Mouse (Mus musculus): ENCODE measurements around the gene Exoc6b.

Gene Exoc6b

DNA sequence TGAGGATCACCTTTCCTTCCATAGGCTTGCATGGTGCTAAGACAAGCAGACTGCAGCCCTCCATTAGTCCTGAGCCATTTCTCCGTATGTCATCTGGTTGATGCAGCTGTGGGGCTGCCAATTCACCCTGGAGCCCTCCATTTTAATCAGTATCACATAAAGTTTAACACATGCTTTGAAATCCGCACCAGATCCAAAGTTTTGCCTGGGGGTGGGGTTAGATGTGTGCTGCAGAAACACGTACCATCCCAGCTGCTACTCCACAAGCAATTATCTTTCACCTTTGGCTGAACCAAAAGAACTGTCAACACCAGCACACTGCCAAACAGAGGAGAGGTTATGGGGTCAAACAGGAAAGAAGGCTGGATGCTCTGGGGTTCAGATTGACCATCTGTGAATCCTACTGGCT is 92.7 kb downstream of the Exoc6b start:
- peak; percentile 15 for DNase-seq (ENCODE audit: inconsistent ontology term)

DNA sequence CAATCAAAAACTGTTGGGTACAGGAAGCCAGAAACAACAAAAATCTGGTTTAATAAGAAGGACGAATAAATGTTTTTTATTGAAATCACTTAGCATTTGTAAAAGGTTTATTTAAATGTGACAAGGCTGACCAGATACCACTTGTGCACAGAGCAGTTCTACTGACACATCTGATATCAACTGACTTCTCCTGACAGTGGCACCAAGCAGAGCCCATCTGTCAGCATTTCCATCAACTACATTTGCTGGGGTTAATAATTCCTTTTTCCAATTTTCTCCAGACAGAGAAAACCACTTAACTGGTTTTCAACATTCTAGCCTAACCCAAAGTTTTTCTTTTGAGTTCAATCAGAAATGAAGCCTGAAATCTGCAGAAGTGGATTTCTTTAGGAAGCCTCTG is 100.8 kb downstream of the Exoc6b start:
- no peak for DNase-seq (ENCODE audit: inconsistent ontology term)

DNA sequence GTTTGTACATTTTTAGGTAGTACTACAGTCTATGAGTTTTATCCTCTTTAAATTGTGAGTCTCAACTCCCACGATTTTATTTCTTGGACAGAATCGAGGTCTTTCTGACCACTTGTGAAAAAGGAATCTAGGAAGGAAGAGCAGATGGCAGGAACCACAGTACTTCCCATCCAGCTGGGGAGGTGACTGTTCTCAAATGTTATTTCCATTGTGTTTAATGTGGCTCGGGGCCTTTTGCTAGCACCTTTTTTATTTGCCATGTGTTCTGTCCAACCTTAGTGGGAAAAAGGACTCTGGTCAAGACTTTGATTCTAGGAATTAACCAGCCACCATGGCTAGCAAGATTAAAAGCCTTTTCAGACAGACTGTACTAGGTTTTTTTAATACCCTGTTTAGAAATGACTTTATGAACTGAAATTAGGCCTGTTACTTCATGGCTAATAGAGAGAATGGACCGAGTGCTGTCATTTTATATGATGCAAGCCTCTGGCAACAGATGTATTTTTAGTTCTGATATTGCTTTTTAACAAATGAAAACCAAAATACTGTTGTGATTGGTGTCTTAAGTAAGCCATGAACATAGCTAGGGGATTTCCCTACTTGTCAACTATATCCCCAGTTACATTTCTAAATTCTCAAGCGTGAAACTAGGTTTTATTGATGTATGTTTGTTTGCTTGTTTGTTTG is 104.4 kb downstream of the Exoc6b start:
- DNase-seq (ENCODE audit: inconsistent ontology term) = no peak

DNA sequence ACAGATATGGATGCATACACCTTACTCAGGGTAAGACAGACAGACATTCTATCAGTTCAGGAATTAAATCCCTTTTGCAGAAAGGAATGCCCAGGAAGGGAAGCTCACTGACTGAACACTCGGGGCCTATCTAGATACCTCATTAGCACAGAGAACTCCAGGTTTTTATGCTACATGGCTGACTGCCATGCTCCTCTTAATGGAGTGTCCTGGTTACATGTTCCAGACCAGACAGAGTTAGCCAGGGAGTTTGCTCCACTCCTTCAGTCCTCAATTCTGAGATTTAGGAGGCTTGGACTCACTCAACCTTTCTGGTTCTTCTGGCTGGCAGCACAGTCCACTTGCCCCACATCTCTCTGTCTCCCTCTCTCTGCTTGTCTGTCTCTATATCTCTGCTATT is 106.3 kb downstream of the Exoc6b start:
- no peak for DNase-seq (ENCODE audit: inconsistent ontology term)

DNA sequence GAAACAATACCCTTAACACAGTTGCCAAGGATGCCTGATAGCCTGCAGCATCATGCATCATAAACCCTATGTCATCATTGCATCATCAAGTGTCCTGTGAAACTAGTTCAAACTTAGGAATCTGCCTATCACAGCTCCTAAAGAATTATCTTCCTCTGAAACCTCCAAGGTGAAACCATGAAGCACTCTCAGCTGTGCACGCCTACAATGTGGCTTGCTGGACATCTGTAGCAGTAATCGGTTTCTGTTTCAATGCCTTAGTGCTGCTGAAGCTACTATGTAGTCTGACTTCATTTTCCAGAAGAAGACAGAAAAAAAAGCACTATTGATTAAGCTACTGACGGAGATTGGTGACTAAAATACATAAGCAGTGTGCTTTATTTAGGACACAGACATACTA is 107.5 kb downstream of the Exoc6b start:
- no peak for DNase-seq (ENCODE audit: inconsistent ontology term)

DNA sequence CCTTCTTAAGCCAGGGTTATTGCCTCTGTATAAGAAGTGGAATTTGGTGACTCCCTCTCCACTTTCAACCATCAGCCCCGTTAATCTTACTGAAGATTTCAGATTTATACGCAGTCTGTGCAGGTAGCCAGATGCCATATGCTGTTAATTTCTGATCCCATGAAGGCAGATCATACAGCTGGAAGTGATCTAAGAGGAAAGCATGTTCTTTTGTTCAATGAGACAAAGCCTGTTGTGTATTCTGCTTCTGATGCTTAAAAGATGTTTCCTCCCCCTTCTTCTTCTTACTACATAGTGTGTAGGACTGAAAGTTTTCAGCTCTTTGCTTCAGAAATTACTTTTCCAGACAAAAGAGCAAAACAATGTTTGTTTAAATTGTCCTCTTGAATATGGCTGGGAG is 109.8 kb downstream of the Exoc6b start:
- DNase-seq (ENCODE audit: inconsistent ontology term) = peak; percentile 19

DNA sequence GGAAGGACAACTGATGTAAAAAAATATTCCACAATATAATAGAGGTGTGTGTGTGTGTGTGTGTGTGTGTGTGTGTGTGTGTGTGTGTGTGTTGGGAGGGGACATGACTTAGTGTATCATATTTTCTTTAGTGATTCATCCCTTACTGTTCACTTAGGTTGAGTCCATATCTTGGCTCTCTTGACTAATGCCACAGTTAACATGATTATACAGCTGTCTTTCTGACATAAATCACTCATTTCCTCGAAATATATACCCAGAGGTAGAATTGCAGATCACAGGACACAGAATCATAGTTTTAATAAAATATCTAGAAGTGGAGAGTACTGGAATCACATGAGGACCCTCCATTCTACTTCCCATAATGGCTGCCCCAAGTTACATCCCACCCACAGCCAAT is 117.7 kb downstream of the Exoc6b start:
- no peak for DNase-seq (ENCODE audit: inconsistent ontology term)

DNA sequence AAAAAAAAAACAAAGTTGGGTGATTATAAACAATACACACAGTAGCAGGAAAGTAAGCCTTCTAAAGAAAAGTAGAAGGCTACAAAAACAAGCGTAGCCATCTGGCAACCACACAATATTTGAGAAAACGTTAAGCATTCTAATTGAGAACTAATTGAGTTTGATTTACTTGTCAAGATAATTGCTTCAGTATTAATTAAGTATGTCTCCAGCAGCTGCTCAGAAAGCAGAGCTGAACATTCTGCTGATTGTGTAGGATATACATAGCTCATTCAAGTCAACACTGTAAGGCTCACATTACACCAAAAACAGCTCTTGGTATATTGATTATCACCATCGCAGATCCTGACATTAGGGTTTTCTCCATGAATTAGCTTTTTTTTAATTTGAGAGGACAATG is 122.7 kb downstream of the Exoc6b start:
- DNase-seq (ENCODE audit: inconsistent ontology term) = no peak

DNA sequence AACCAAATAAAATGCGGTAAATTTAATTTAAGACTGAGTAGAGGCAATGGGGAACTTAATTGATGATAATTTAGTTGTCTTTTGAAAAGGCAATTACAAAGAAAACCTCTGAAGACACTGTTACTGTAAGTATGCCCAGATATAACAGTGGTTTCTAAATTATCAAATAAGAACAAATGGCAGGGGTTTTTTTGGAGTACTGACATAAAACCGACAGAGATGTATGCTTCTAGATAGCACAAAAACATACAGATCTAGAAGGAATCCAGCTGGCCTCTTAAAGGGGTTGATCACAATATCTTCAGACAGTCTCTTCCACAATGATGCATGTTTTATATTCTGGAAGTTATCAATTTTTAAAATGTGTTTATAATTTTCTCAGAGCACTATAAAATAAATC is 123.2 kb downstream of the Exoc6b start:
- no peak for DNase-seq (ENCODE audit: inconsistent ontology term)

DNA sequence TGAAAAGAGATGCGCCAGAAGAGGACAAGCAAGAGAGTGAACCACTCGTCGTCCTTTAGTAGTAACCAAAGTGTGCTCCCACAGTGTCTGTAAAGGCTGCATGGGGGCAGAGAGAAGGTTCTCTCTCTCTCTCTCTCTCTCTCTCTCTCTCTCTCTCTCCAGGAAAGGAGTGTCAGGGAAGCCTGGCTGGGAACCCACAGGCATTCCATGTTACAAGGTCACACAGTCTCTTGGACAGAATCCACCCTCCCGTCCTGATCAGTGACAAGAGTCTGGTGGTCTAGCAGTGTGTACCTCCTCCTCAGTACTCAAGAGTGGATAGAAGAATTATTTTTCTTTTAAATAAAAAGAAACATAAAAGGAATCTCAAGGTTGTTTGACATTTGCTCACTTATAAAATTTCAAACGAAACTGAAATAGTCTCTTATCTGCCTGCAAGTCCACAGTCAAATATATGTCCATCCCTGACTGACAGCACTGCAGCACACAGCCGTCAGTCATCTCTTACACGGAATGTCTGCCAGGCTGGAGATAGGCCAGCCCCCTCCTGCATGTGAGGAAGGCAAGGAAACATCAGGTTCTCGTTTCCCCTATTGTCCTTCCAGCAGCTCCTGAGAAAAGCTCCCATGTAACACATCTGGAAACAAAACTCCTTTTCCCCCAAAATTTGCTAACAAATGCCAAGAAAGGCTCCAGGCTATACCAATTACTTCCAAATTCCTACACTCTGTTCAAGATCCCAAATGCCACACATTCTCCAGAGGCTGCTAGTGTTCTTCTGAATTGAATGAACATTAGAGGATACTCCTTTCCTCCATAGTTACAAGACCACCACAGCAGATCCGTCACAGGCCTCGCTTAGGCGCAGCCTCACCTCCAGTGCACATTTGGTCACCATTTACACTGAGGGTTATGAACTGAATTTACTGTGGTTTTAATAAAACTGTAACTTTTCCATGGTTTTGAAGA is 136.1 kb downstream of the Exoc6b start:
- no peak for DNase-seq (ENCODE audit: inconsistent ontology term)

DNA sequence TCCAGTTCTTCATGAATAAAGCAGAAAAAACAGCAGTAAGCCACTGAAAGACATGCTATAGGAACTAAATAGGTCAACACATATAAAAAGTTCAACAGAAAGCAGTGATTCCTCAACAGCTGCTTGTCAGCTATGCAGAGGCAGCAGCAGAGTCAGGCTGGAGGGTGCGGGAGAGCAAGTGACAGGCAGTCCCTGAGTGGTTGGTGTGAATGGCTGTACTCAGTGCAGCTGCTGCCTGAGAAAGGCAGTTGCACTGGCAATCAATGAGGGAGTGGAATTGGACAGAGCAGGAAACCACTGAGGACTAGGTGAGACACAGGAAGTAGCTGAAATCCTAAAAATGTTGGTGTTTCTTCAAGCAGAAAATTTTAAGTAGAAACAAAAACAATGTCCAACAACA is 138.3 kb downstream of the Exoc6b start:
- DNase-seq (ENCODE audit: inconsistent ontology term) = no peak

DNA sequence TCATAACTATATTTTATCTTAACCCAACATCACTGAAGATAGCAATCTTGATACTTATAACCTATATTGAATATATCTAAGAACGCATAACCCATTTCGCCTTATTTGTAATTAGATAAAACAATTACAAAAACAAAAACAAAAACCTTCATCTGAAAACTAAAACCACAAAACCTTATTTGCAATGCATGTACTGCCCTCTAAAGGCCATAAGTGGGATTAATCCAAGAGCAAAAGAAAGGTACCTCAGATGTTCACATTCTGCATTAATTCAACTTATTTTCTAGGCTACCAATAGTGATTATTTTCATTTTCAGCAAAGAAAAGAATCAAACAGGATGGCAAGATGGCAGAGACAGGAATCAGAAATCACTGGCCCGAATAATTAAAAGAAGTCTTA is 143.2 kb downstream of the Exoc6b start:
- no peak for DNase-seq (ENCODE audit: inconsistent ontology term)

DNA sequence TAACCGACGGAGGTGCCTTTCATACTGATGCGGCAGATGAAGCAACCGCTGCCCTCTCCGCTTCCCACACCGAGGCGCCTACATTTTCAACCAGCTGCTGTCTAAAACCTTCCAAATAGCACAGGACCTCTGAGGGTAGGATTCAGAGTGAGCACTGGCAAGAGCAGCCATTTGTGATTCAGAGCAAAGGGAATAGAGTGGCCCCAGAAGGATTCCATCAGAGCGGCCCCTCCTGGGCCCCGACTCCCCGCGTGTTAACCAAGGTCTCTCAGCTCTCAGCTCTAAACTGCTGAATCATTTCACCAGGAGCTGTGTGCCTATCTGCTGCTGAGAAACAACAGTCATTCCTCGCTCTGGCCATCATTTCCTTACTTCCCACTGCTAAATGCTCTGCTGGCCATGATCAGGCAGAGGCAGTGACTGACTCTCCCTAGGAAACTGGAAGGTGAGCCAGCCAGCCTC is 145.5 kb downstream of the Exoc6b start:
- DNase-seq (ENCODE audit: inconsistent ontology term) = peak; percentile 40

DNA sequence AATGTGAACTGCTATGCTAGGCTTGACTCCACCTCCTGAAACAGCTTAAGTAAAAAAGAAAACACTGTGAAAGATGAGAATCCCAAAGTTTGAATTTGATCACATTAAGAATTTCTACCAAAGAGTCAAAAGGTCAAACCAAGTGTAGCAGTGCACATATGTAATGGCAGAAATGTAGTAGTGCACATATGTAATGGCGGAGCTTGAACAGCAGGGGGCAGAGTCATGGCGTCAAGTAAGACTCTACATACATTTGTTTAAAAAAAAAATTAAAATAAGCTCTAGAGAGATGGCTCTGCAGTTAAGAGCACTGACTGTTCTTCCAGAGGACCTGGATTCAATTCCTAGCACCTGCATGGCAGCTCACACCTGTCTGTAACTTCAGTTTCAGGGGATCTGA is 153.0 kb downstream of the Exoc6b start:
- DNase-seq (ENCODE audit: inconsistent ontology term) = no peak

DNA sequence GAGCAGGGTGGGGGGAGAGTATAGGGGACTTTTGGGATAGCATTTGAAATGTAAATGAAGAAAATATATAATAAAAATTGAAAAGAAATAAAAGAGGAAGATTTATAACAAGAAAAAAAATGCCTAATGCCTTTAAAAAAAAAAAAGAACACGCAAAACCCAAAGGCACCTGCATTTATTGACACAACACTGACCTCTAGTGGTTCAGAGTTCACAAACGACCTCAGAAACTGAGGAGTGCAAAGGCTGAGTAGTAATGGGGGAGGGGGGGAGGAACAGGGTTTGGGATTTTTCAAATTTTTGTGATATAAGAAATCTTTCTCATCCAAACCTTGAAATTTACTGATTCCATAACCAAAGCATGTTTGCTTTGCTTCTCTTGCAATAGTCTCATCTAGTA is 156.9 kb downstream of the Exoc6b start:
- DNase-seq (ENCODE audit: inconsistent ontology term) = peak; percentile 46

DNA sequence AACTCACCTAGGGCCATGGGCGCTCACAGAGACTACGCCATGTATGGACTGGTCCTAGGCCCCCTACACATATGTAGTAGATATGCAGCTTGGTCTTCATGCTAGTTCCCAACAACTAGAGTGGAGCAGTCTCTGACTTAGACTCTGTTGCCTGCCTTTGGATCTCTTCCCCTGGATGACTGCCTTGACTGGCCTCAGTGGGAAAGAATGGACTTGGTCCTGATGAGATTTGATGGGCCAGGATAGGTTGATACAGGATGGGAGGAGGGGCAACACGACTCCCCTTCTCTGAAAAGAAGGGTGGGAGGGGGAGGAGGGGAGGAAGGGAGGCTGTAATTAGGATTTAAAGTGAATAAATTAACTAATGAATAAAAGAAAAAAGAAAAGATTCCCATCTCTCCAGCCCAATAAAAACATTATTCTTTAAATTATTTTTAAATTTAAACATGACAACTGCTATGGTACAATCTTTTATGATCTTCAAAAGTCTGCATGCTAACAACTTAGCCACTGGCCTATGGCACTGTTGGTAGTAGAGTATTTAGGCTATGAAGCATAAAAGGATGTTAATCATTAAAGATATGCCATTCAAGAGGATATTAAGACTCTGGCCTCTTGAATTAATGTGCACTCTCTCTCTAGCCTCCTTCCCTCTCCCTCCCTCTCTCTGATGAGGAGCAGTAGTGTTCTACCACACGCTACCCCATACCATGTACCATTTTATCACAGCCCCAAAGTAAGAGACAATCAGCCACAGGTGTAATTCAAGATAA is 170.1 kb downstream of the Exoc6b start:
- no peak for DNase-seq (ENCODE audit: inconsistent ontology term)

DNA sequence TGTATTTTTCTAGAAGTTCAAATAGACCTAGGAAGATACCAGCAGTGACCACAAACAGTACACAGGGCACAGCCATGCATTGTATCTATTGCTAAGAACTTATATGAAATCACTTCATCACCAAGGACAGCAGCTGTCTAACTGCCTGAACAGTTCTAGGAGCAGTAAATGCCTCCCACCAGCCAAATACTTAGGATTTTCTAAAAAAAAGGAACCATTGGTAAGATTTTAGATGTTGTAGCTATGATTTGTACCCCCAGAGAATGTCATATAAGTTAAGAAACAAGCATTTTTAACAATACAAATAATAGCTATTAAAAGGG is 175.6 kb downstream of the Exoc6b start:
- DNase-seq (ENCODE audit: inconsistent ontology term) = no peak

DNA sequence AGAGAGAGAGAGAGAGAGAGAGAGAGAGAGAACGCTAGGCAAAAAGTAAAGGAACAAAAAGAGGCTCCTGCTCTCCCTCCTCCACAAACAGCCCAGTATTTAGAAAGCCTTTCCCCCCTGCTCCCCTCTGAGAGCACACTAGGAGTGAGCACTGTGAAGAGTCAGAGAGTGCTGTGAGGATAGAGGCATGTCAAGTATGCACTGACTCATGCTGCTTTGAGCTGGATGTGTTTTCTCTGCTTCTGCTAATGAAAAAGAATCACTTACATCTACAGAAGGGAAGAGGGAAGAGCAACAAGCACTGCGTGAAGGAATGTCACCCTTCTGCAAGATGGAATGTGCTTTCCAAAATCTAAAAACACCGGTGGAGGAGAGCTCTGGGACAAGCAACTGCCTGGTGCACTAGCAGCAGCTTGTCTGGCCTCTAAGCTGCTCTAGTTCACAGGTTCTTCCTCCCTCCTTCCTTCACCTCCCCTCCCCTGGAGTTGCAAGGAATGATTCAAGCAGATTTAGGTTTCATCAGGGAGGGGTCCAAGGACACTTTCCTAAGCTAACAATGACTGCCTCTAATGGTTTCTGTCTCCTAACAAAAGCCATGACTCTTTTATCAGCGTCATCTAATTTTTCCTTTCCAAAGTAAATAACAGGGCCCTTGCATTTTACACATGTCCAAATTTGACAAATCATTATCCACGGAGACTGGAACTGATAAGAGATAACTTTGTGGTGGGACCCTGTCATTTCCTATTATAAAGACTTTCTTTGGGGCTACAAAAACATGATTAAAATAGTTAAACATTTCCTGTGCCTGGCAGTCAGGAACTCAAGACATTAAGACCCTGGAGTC is 176.2 kb downstream of the Exoc6b start:
- peak; percentile 94 for DNase-seq (ENCODE audit: inconsistent ontology term)

DNA sequence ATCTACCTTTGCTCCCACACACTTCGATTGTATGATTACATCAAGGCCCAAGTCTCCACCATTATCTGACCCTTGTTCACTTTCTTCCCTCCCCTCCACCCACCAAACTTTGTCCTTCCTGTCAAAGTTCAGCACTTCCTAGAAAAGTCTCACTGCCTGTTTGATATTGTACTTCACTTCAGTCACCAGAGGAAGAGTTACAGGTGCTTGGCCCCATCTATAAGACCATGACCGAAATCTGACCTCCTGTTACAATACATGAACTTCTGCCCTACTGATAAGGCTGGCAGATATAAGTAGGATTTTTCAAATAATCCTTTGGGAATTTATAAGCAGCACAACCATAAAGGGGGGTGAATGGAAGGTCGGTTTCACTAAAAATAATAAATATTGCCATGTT is 182.8 kb downstream of the Exoc6b start:
- no peak for DNase-seq (ENCODE audit: inconsistent ontology term)

DNA sequence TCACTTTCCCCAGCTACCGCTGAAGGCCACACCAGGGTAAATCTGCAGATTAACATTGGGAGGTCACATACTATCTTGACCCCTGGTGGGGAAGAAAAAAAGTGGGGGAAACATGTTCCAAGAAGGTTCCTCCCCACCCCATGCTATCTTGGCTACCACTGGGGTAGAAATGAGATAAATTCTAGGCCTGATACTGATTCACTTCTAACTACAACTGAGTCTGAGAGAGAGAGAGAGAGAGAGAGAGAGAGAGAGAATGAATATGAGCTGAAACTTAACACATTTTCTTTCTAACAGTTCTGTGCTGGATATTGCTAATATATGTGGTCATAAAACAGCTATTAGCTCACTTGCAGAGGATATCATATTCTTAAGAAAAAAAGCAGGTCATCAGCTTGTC is 184.2 kb downstream of the Exoc6b start:
- DNase-seq (ENCODE audit: inconsistent ontology term) = no peak

DNA sequence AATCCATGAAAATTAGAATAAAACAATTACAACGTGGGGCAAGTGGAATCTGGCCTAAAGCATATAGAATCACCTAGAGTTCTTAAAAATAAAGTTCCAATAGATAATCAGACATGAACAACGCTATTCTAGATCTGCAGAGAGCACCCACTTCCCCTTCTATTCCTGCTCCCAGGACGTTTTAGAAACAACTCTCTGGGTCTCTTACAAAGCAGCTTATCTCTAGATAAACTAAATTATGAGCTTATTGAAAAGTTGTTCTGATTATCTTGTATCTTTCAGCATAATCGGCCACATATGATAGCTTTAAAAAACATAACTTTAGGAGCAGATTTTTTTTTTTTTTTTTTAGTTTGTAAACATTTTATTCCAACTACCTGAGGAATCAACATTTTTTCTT is 185.6 kb downstream of the Exoc6b start:
- DNase-seq (ENCODE audit: inconsistent ontology term) = no peak

All from Muller cell, postnatal 12 days (primary cell).